Mouse (Mus musculus): Measurements from ENCODE around the gene Hspb6. TPM values are rescaled to one million over a fixed set of nuclear protein-coding genes. Genes with fewer than 3 reads are reported as not detected.
A peak's percentile ranks its signal among the peaks of the same experiment; 100 is the strongest.

The Hspb6 gene
- polyA plus RNA-seq, 1 experiment from 2014 or later, result 24.9 TPM

GRCm38 (mm10) chr7:30553021-30553589 is 1.1 kb downstream of the Hspb6 start:
- Histone ChIP-seq H3K9ac (peak overlapping the region; percentile 62), H3K36me3 (ENCODE audit: insufficient read depth) (peaks cover 44% of the 10 kb centered on the region), H3K4me1 (ENCODE audit: insufficient read depth) (peaks cover 8% of the 10 kb centered on the region), H3K4me3 (ENCODE audit: low read depth, low read length) (peak overlapping the region; percentile 62), H3K4me2 (peak overlapping the region; percentile 96), H3K27me3 (ENCODE audit: insufficient read depth, low read length) (no peaks in the 10 kb centered on the region), H3K27ac (ENCODE audit: low read depth) (peak overlapping the region; percentile 98), H3K9me3 (ENCODE audit: low read depth, low read length) (no peaks in the 10 kb centered on the region)
- 2% methylated on average over 23 of the region's 23 CpGs for WGBS
- ATAC-seq (ENCODE audit: insufficient read depth) (0 out of 2 replicates have a peak, but pooled peaks have one; percentile 25), DNase-seq (peak; percentile 77)
- TF ChIP-seq CTCF (IDR thresholded peaks at IDR 0.05; ENCODE audit: low read depth), result no peak; the same call in 1 of the 2 replicates

DNA sequence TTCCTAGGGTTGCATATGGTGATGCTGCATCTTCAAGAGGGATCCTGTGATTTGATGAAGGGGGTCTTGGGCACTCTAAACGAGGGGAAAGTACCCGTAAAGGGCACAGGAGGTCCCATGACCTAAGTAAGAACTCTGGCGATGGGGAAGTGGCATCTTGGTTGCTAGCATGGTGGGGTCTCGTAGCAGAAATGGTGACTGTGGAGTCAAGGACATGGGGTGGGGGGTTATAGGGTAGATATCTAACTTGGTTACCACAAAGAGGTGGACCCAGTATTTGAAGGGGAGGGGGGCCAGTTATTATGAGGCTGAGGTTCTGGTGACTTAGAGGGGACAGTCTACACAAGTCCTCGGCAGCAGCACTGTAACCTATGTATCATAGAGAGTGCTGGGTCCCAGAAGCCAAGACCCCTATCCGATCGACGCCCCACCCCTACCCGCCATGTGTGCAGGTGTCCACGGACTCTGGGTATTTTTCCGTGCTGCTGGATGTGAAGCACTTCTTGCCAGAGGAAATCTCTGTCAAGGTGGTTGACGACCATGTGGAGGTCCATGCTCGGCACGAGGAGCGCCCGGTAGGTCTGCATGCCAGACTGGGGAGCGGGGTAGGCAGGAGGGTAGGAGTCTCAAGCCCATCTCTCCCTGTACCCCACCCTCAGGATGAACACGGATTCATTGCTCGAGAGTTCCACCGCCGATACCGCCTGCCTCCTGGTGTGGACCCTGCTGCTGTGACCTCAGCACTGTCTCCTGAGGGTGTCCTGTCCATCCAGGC is 2.0 kb downstream of the Hspb6 start:
- Histone ChIP-seq H3K9me3 (ENCODE audit: low read depth, low read length) (no peaks in the 10 kb centered on the region), H3K4me1 (ENCODE audit: insufficient read depth) (peaks cover 12% of the 10 kb centered on the region), H3K27me3 (ENCODE audit: insufficient read depth, low read length) (no peaks in the 10 kb centered on the region), H3K9ac (peak overlapping the region; percentile 62), H3K27ac (ENCODE audit: low read depth) (no peak overlapping the region), H3K4me2 (peak overlapping the region; percentile 96), H3K36me3 (ENCODE audit: insufficient read depth) (peaks cover 37% of the 10 kb centered on the region), H3K4me3 (ENCODE audit: low read depth, low read length) (peak overlapping the region; percentile 62)
- ATAC-seq (ENCODE audit: insufficient read depth), result no peak
- TF ChIP-seq CTCF (IDR thresholded peaks at IDR 0.05; ENCODE audit: low read depth), result no peak
- peak; percentile 14 for DNase-seq
- WGBS, result 79% methylated on average over 22 of the region's 22 CpGs

- Histone ChIP-seq H3K9ac (no peak overlapping the region), H3K27me3 (ENCODE audit: insufficient read depth, low read length) (no peaks in the 10 kb centered on the region), H3K4me1 (ENCODE audit: insufficient read depth) (peaks cover 12% of the 10 kb centered on the region; the same call in 1 of the 2 replicates), H3K36me3 (ENCODE audit: insufficient read depth) (peaks cover 31% of the 10 kb centered on the region), H3K4me3 (ENCODE audit: low read depth, low read length) (no peak overlapping the region), H3K4me2 (no peak overlapping the region), H3K9me3 (ENCODE audit: low read depth, low read length) (no peaks in the 10 kb centered on the region), H3K27ac (ENCODE audit: low read depth) (no peak overlapping the region)
- ATAC-seq (ENCODE audit: insufficient read depth) (no peak), DNase-seq (peak; percentile 14)
- WGBS, result 92% methylated on average over 18 of the region's 18 CpGs
- no peak for TF ChIP-seq CTCF (IDR thresholded peaks at IDR 0.05; ENCODE audit: low read depth)
Observed at GRCm38 (mm10) chr7:30556894-30557536, 5.0 kb downstream of the Hspb6 start.

DNA sequence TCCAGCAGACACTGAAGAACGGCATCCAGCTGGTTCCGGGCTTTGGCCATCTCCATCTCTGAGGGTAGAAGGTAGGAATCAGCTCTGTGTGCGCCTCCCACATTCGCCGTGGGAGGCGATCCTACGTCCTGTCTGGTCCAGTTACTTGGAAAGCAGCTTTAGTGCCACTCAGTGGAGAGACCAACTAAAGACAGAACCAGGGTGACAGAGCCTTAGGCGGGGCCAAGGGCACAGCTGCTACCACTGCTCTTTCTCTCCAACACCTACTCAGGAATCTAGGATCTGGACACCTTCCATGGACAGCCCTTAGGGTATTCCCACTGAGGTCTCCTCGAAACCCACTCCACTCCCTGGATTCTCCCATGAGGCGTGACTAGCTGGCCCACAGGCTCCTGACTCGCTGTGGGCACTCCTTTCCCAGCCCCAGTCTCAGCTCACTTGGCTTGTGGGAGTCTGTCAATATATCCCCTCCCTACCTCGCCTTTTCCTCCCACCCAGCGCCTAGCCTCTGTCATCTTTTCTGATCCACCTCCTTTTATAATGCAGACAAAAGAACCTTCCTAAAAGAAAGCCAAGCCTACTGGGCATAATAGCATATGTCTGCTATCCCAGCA is 6.0 kb downstream of the Hspb6 start:
- no peaks in the 10 kb centered on the region for H3K9me3 ChIP-seq (ENCODE audit: low read depth, low read length)
- no peak for TF ChIP-seq CTCF (IDR thresholded peaks at IDR 0.05; ENCODE audit: low read depth)
- H3K4me2 ChIP-seq, result peak overlapping the region; percentile 95
- peaks cover 31% of the 10 kb centered on the region for H3K36me3 ChIP-seq (ENCODE audit: insufficient read depth)
- ATAC-seq (ENCODE audit: insufficient read depth) (no peak), DNase-seq (no peak)
- H3K27me3 ChIP-seq (ENCODE audit: insufficient read depth, low read length), result no peaks in the 10 kb centered on the region
- H3K4me1 ChIP-seq (ENCODE audit: insufficient read depth), result peaks cover 12% of the 10 kb centered on the region; the same call in 1 of the 2 replicates
- no peak overlapping the region; the same call in 1 of the 2 replicates for H3K9ac ChIP-seq
- WGBS, result 90% methylated on average over 13 of the region's 13 CpGs
- H3K4me3 ChIP-seq (ENCODE audit: low read depth, low read length), result peak overlapping the region; percentile 64
- no peak overlapping the region for H3K27ac ChIP-seq (ENCODE audit: low read depth)

GRCm38 (mm10) chr7:30558656-30559442 is 6.9 kb downstream of the Hspb6 start:
- no peaks in the 10 kb centered on the region for H3K27me3 ChIP-seq (ENCODE audit: insufficient read depth, low read length)
- peak overlapping the region; percentile 64 for H3K4me3 ChIP-seq (ENCODE audit: low read depth, low read length)
- no peaks in the 10 kb centered on the region for H3K9me3 ChIP-seq (ENCODE audit: low read depth, low read length)
- H3K36me3 ChIP-seq (ENCODE audit: insufficient read depth), result peaks cover 31% of the 10 kb centered on the region
- no peak for TF ChIP-seq CTCF (IDR thresholded peaks at IDR 0.05; ENCODE audit: low read depth)
- ATAC-seq (ENCODE audit: insufficient read depth) (no peak), DNase-seq (no peak)
- WGBS, result 15% methylated on average over 12 of the region's 12 CpGs
- peak overlapping the region; percentile 95 for H3K4me2 ChIP-seq
- peaks cover 5% of the 10 kb centered on the region; the same call in 1 of the 2 replicates for H3K4me1 ChIP-seq (ENCODE audit: insufficient read depth)
- peak overlapping the region; percentile 16; the same call in 1 of the 2 replicates for H3K27ac ChIP-seq (ENCODE audit: low read depth)
- H3K9ac ChIP-seq, result peak overlapping the region; percentile 75

- H3K9ac ChIP-seq, result peak within 1 kb of the TSS; percentile 75
- under 1% methylated on average over 20 of the region's 20 CpGs for WGBS
- ATAC-seq (ENCODE audit: insufficient read depth), result peak; percentile 80
- H3K4me3 ChIP-seq (ENCODE audit: low read depth, low read length), result peak within 1 kb of the TSS; percentile 64
- H3K9me3 ChIP-seq (ENCODE audit: low read depth, low read length), result no peaks in the 10 kb centered on the region
- H3K4me2 ChIP-seq, result peak within 1 kb of the TSS; percentile 95
- peak within 1 kb of the TSS; percentile 60; the same call in 1 of the 2 replicates for H3K27ac ChIP-seq (ENCODE audit: low read depth)
- DNase-seq, result peak; percentile 98
- H3K36me3 ChIP-seq (ENCODE audit: insufficient read depth), result peaks cover 30% of the 10 kb centered on the region
- H3K4me1 ChIP-seq (ENCODE audit: insufficient read depth), result 0 out of 2 replicates have a peak, but pooled peaks cover 5% of the 10 kb centered on the region
- no peaks in the 10 kb centered on the region for H3K27me3 ChIP-seq (ENCODE audit: insufficient read depth, low read length)
- TF ChIP-seq CTCF (IDR thresholded peaks at IDR 0.05; ENCODE audit: low read depth), result no peak
Observed at GRCm38 (mm10) chr7:30559443-30559954, 7.5 kb downstream of the Hspb6 start, which contains the start of gene Lin37. Lin37 (minus strand) TSS chr7:30559838.

All from lung, embryonic 14.5 days (tissue).